Mouse (Mus musculus): ENCODE measurements at regions not wholly inside any gene's neighbourhood (a gene's known extent, or its start where the extent isn't known, plus 50 kb on each side); places are given as distances from the start of the nearest gene placed in this dataset.

DNA sequence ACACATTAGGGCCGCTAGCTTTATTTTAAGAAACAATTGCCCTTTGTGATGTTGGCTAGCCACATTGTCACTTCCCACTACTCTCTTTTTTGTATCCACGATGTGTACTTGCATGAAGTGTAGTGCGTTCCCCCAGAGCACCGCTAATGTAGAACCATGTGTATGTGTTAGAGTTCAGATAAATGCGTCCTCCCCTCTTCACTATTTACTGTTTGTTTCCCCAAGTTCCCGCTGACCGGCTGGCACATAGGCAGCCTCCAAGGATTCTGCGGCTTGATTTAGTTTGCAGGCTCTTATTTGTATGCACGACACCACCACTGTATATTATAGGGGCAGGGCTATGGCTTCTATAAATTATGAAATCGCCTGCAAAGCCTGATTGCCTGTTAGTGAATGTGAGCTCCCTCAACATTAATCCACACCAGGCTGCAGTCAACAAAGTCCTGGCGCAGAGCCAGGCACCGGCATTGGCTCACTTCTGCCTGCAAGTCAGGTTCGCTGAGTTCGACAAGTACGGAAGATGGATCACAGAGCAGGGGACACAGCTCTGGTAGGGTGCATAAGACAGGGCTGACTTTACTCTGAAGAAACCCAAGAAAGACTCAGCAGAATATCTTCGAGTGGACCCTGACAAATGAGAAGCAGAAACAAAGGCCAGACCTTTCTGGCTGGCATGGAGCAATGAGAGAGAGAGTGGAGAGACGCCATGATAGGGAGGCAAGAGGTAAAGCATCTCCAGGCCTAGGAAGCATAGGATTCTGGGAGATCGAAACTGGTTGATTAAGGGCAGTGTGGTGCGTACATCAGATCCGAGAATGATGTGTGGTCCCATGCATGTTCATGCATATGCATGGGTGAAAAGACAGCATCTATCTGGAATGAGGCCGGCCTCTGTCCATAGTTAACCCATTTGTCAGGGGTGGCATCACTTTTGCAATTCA lies 85.8 kb upstream of the Pard3b start:
- ATAC-seq (ENCODE audit: low read depth) (no peak), DNase-seq (no peak)
- H3K9ac ChIP-seq: no peak overlapping the region
- H3K4me1 ChIP-seq (replicated peaks): no peaks in the 10 kb centered on the region
- H3K36me3 ChIP-seq: no peaks in the 10 kb centered on the region
- H3K27me3 ChIP-seq: no peaks in the 10 kb centered on the region
- H3K9me3 ChIP-seq (replicated peaks): no peaks in the 10 kb centered on the region
- H3K4me2 ChIP-seq: no peak overlapping the region
- H3K4me3 ChIP-seq (replicated peaks): no peak overlapping the region
- WGBS (ENCODE audit: insufficient replicate concordance): 78% methylated on average over 21 of the region's 21 CpGs
- no peak overlapping the region for H3K27ac ChIP-seq

DNA sequence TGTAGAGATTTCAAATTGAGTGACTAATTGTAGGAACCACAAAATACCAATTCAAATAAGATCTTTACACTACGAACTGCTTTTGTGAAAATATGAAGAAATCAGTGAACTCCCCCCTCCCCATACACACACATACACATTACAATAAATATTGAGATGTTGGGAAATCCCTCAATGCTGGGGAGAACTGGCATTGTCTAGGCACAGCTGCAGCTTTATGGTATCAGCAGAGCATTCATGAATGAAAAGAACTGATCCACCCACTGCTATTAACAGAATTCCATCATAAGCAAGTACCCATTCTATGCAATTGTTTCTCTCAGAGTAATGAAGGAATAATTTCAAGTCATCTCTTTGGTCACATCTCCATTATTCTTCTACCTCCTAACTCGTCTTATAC lies 79.1 kb upstream of the Pard3b start:
- Histone ChIP-seq H3K9me3 (replicated peaks) (no peaks in the 10 kb centered on the region), H3K4me3 (replicated peaks) (no peak overlapping the region), H3K27me3 (no peaks in the 10 kb centered on the region), H3K27ac (no peak overlapping the region), H3K9ac (no peak overlapping the region), H3K4me1 (replicated peaks) (no peaks in the 10 kb centered on the region), H3K4me2 (no peak overlapping the region), H3K36me3 (no peaks in the 10 kb centered on the region)
- DNase-seq: no peak
- no peak for ATAC-seq (ENCODE audit: low read depth)
- WGBS (ENCODE audit: insufficient replicate concordance): 53% methylated on average over 2 of the region's 2 CpGs

DNA sequence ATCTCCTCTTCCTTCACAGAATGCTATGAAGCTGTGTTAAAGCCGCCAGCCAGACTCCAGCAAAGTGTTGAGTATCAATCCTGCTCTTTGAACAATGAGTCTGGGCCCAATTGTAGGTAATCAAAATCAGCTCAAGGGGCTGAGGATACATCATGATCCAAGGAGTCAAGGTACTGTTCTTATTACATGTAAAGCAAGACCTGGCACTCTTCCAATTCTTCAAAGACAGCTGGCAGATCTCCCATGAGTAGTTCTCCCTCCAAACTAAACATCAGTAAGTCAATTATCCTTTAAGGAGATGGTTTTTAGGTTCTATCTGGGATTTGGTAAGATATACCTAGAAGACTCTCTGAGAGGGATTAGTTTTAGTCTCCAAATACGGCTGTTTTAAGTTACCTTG lies 76.5 kb upstream of the Pard3b start:
- no peak overlapping the region for H3K9ac ChIP-seq
- H3K36me3 ChIP-seq: no peaks in the 10 kb centered on the region
- no peaks in the 10 kb centered on the region for H3K4me1 ChIP-seq (replicated peaks)
- DNase-seq (no peak), ATAC-seq (ENCODE audit: low read depth) (no peak)
- H3K4me3 ChIP-seq (replicated peaks): no peak overlapping the region
- 57% methylated on average over 2 of the region's 2 CpGs for WGBS (ENCODE audit: insufficient replicate concordance)
- no peak overlapping the region for H3K27ac ChIP-seq
- no peak overlapping the region for H3K4me2 ChIP-seq
- H3K9me3 ChIP-seq (replicated peaks): no peaks in the 10 kb centered on the region
- no peaks in the 10 kb centered on the region for H3K27me3 ChIP-seq

DNA sequence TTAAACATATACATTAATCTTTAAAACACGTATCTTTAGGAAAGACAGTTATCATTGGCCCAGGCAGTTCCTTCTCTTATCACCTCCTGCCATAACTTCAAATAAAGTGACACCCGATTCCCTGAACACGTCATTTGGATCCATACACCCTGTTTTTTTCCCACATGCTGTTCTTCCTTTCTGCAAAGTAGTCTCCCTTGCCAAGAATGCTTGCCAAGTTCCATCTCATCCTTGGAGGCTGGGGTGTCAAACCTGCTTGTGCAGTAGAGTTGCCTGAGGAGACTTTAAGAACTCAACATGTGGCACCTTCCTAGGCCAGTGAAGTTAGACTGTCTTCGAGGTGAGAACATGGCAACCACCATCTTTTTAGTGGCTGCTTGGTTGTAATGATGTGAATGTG lies 73.2 kb upstream of the Pard3b start:
- Histone ChIP-seq H3K4me1 (replicated peaks) (no peaks in the 10 kb centered on the region), H3K9me3 (replicated peaks) (no peaks in the 10 kb centered on the region), H3K4me2 (no peak overlapping the region), H3K36me3 (no peaks in the 10 kb centered on the region), H3K27ac (no peak overlapping the region), H3K9ac (no peak overlapping the region), H3K4me3 (replicated peaks) (no peak overlapping the region), H3K27me3 (no peaks in the 10 kb centered on the region)
- 41% methylated on average over 4 of the region's 4 CpGs for WGBS (ENCODE audit: insufficient replicate concordance)
- no peak for DNase-seq
- no peak for ATAC-seq (ENCODE audit: low read depth)

DNA sequence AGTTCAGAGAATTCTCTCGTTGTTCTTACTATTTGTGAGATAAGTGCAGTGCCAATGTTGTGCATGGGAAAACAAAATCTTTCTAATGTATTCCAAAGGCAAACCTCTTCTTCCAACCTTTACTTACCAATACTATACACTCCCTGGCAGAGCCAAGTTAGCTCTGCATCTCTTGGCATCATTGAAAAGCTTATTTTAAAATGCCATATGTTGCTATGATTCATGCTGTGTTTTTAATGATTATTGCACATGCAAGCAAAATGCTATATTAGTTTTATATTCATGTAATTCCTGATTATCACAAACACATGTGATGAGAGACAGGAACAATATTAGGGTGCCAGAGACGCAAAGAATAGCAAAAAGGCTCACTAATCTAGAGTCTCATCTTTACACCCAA lies 64.3 kb upstream of the Pard3b start:
- no peaks in the 10 kb centered on the region for H3K36me3 ChIP-seq
- no peaks in the 10 kb centered on the region for H3K27me3 ChIP-seq
- H3K4me1 ChIP-seq (replicated peaks): no peaks in the 10 kb centered on the region
- WGBS (ENCODE audit: insufficient replicate concordance): 61% methylated on average over 2 of the region's 2 CpGs
- H3K9ac ChIP-seq: no peak overlapping the region
- DNase-seq: no peak
- H3K27ac ChIP-seq: no peak overlapping the region
- no peak overlapping the region for H3K4me2 ChIP-seq
- H3K4me3 ChIP-seq (replicated peaks): no peak overlapping the region
- ATAC-seq (ENCODE audit: low read depth): no peak
- no peaks in the 10 kb centered on the region for H3K9me3 ChIP-seq (replicated peaks)

DNA sequence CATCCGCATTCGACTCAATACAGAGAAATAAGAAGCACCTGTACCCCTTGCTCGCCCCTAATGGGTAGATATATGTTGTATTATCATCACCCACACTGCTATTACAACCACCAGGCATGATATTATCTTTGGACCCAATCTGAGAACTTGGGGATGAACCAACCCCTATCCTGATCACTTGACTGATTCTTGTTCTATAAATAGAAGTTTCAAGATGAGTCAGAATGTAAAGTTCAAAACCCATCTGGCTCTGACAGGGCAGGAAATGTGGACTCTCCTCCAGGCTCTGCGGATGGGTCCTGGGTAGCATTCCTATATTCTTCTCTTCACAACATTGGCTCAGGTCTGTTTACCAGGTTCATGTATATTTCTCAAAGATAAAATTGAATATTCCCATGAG lies 61.9 kb upstream of the Pard3b start:
- Histone ChIP-seq H3K27ac (no peak overlapping the region), H3K4me3 (replicated peaks) (no peak overlapping the region), H3K4me2 (no peak overlapping the region), H3K27me3 (no peaks in the 10 kb centered on the region), H3K9me3 (replicated peaks) (no peaks in the 10 kb centered on the region), H3K36me3 (no peaks in the 10 kb centered on the region), H3K4me1 (replicated peaks) (no peaks in the 10 kb centered on the region), H3K9ac (no peak overlapping the region)
- DNase-seq: no peak
- 64% methylated on average over 4 of the region's 4 CpGs for WGBS (ENCODE audit: insufficient replicate concordance)
- ATAC-seq (ENCODE audit: low read depth): no peak

DNA sequence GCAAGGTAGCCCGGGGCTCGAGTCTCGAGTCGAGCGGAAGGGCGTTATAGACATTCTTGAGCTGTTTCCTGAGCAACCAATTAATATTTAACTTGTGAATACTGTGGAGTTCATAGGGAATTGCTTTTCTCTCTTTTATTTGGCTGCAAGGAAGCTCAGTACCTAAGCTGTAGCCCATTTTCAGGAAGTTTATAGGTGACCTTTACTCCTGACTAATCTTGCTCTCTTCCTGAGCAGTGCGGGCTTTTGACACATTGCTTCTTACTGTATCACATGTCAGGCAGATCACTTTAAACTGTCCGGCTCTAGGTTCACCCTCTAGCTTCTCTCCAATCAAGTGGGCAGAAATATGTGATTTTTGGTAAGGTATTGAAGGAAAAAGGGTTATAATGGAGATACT lies 51.4 kb upstream of the Pard3b start:
- H3K4me1 ChIP-seq (replicated peaks): no peaks in the 10 kb centered on the region
- H3K36me3 ChIP-seq: no peaks in the 10 kb centered on the region
- H3K4me3 ChIP-seq (replicated peaks): no peak overlapping the region
- no peaks in the 10 kb centered on the region for H3K9me3 ChIP-seq (replicated peaks)
- H3K9ac ChIP-seq: no peak overlapping the region
- H3K4me2 ChIP-seq: no peak overlapping the region
- no peaks in the 10 kb centered on the region for H3K27me3 ChIP-seq
- ATAC-seq (ENCODE audit: low read depth) (no peak), DNase-seq (no peak)
- WGBS (ENCODE audit: insufficient replicate concordance): 76% methylated on average over 8 of the region's 8 CpGs
- H3K27ac ChIP-seq: no peak overlapping the region
